Mouse (Mus musculus) kidney, adult 2 months (tissue): Measurements from ENCODE around the gene Ssh1.

Experiments used
- CTCF ChIP-seq: fragments of 200-500 bp; conservative IDR thresholded peaks from 2 replicates; pipeline ENCODE4 v1.5.1; 2011; ENCODE audit warnings: low read depth, mild to moderate bottlenecking, control low read depth, low read length, moderate library complexity, mixed read lengths; ENCODE audit not compliant: insufficient read depth, insufficient read length
- POLR2A ChIP-seq: fragments of 200-500 bp; IDR thresholded peaks from one replicate; pipeline ENCODE4 v1.6.1; 2011; ENCODE audit warnings: low read depth, low read length, control low read depth

DNA sequence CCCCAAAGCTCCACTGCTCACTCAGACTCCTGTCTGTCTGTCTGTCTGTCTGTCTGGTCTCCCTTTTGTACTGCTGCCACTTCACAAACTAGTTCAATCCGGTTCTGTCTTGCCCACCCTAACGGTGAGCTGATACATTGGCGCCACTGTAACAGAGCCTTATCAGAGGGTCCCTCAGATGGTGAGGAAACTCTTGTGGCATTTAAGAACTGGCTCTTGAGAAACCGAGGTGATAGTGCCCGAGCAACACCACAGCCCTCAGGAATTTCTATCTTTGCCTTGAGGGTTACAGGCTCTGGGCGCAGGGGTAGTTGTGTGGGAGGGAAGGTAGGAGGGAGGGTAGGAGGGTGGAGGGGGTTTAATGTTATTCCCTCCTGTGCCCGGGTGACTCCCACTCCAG, 31.9 kb downstream of the Ssh1 start:
- TF ChIP-seq CTCF, result no peak
- no peak for TF ChIP-seq POLR2A
